Mouse (Mus musculus) embryonic facial prominence, embryonic 11.5 days (tissue): ENCODE data around the gene Clec2g. TPM values are rescaled to one million over a fixed set of nuclear protein-coding genes. Genes with fewer than 3 reads are reported as not detected.
"Not testable (repeated sequence)": the region's sequence is repeated elsewhere in the genome, so short reads cannot be mapped to it uniquely, and the experiment has no call there.

ENCODE experiments used
- ATAC-seq: fragments of 200-750 bp; cut with Nextera tagmentation; replicated peaks from 2 replicates; pipeline ENCODE4 v1.8.0; 2017; ENCODE audit warnings: low read depth; ENCODE audit not compliant: insufficient number of reproducible peaks, low FRiP score, low TSS enrichment
- DNase-seq: peaks from one replicate; pipeline ENCODE4 v3.0.0-alpha.2; 2015; ENCODE audit warnings: low spot score
- H3K27ac ChIP-seq: fragments of 300-500 bp; sonication (generic); replicated peaks from 2 replicates; pipeline ENCODE4 v1.5.1; 2014; ENCODE audit warnings: mild to moderate bottlenecking, low read depth, low read length, control low read depth
- H3K27me3 ChIP-seq: fragments of 300-500 bp; sonication (generic); 2 replicates; pipeline ENCODE4 v1.6.1; 2014; ENCODE audit warnings: mild to moderate bottlenecking, low read length, moderate library complexity, mixed read lengths; ENCODE audit not compliant: control insufficient read depth, insufficient read depth
- H3K36me3 ChIP-seq: fragments of 300-500 bp; sonication (generic); replicated peaks from 2 replicates; pipeline ENCODE4 v1.6.1; 2014; ENCODE audit warnings: low read depth, mild to moderate bottlenecking, low read length, moderate library complexity, mixed read lengths; ENCODE audit not compliant: control insufficient read depth, insufficient read depth
- H3K4me1 ChIP-seq: fragments of 300-500 bp; sonication (generic); 2 replicates; pipeline ENCODE4 v1.6.1; 2014; ENCODE audit warnings: low read length, mixed read lengths; ENCODE audit not compliant: control insufficient read depth, insufficient read depth
- H3K4me2 ChIP-seq: fragments of 300-500 bp; sonication (generic); 2 replicates; pipeline ENCODE4 v1.6.1; 2014; ENCODE audit warnings: low read depth, mild to moderate bottlenecking, control low read depth, low read length, moderate library complexity
- H3K4me3 ChIP-seq: fragments of 300-500 bp; sonication (generic); 2 replicates; pipeline ENCODE4 v1.5.1; 2014; ENCODE audit warnings: low read depth, low read length, control low read depth
- H3K9ac ChIP-seq: fragments of 300-500 bp; sonication (generic); replicated peaks from 2 replicates; pipeline ENCODE4 v1.6.1; 2014; ENCODE audit warnings: mild to moderate bottlenecking, control low read depth, low read length
- H3K9me3 ChIP-seq: fragments of 300-500 bp; sonication (generic); replicated peaks from 2 replicates; pipeline ENCODE4 v1.6.1; 2016; ENCODE audit warnings: mild to moderate bottlenecking, low read length, inconsistent platforms, mixed read lengths; ENCODE audit not compliant: control insufficient read depth
- WGBS: fragments of 180-500 bp; shearing (Covaris S2); extraction: QIAGEN DNeasy Blood & Tissue Kit; methylation state at CpG from one replicate; pipeline ENCODE4 v1.1.7; 2014; 5-methylcytosine and 5-hydroxymethylcytosine counted together
- polyA plus RNA-seq: library from polyadenylated mRNA; unstranded; fragments of >200 nt; fragmentation: Nextera tagmentation; extraction: Ambion mirVana; gene quantifications from 2 replicates; pipeline ENCODE4 v1.2.1, GENCODE M21; 2014

The Clec2g gene
- polyA plus RNA-seq, result not detected in 2 replicates

DNA sequence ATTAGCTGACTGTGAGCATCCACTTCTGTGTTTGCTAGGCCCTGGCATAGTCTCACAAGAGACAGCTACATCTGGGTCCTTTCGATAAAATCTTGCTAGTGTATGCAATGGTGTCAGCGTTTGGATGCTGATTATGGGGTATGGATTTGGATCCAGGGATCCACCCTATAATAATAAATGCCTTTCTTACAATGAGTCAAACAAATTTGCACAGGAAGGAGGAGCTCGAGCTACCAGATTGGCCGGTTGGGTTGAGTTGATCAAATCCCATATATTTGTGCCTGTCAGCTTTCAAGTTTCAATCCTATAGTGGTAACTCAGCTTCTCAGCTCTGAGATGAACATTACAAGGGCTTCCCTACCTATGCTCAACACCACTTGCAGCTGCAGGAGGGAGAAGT is at the start of gene Clec2g:
Gene Clec2g, plus strand, starts transcription at position 301 of the 400 bp plus-strand sequence.
- not testable (repeated sequence) for H3K27ac ChIP-seq, H3K27me3 ChIP-seq, DNase-seq, H3K9ac ChIP-seq, H3K4me3 ChIP-seq, H3K4me2 ChIP-seq, H3K9me3 ChIP-seq, ATAC-seq, H3K4me1 ChIP-seq, H3K36me3 ChIP-seq
- 89% methylated on average over 4 of the region's 4 CpGs for WGBS

DNA sequence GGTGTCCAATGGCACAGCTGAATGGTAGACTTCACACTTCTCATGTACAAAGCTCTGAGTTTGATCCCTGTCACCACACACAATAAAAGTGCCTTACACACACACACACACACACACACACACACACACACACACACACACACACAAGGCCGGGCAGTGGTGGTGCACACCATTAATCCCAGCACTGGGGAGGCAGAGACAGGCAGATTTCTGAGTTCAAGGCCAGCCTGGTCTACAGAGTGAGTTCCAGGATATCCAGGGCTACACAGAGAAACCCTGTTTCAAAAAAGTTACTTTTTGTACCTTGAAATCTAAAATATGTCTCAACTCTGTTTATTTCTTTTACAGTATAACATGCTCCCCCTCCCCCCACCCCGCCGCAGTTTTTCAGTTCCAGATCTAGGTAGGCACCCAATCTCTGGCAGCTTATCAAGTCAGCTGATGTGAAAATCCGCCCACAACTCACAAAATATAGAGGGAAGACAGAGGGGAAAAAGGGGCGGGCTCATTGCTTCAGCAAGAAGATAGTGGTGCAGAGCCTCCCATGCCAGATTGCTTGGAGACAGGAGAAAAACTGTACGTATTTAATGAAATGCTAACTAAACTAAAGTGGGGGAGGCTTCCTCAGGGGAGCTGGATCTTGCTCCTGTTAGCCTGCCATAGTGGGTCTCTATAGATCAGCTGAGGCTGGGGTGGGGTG is 46.9 kb upstream of the Clec2g start, which contains the start of gene Clec2i:
Gene Clec2i, plus strand, starts transcription at position 498 of the 700 bp plus-strand sequence.
- not testable (repeated sequence) for H3K4me3 ChIP-seq, ATAC-seq, H3K36me3 ChIP-seq, H3K4me1 ChIP-seq, H3K9me3 ChIP-seq, DNase-seq, H3K27me3 ChIP-seq, H3K9ac ChIP-seq, H3K4me2 ChIP-seq, H3K27ac ChIP-seq
- WGBS, result 92% methylated on average over 6 of the region's 6 CpGs

DNA sequence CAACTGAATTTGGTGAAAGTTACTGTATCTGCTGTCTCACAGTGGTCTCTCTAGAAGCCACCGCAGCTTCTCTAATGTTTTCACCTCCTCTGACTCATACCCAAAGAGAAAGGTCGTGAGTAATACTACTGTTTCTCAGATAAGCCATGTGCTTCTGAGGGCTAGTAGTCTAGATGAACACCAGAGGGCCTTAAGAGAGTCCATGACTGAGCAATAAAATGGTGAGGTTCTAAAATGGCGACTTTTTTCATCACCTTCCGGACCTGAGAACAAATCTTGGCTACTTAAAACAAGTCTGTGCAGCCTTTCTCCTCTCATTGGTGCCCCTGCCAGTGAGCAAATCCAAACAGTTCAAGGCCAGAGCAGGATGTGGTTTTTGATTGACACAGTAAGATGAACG is 45.3 kb upstream of the Clec2g start:
- WGBS, result 81% methylated on average over 5 of the region's 5 CpGs
- DNase-seq (no peak), ATAC-seq (no peak)
- H3K27ac ChIP-seq, result no peak overlapping the region
- H3K27me3 ChIP-seq, result no peaks in the 10 kb centered on the region
- no peak overlapping the region for H3K9ac ChIP-seq
- H3K4me3 ChIP-seq, result no peak overlapping the region
- H3K9me3 ChIP-seq, result no peaks in the 10 kb centered on the region
- H3K4me1 ChIP-seq, result no peaks in the 10 kb centered on the region
- no peaks in the 10 kb centered on the region for H3K36me3 ChIP-seq
- no peak overlapping the region for H3K4me2 ChIP-seq

DNA sequence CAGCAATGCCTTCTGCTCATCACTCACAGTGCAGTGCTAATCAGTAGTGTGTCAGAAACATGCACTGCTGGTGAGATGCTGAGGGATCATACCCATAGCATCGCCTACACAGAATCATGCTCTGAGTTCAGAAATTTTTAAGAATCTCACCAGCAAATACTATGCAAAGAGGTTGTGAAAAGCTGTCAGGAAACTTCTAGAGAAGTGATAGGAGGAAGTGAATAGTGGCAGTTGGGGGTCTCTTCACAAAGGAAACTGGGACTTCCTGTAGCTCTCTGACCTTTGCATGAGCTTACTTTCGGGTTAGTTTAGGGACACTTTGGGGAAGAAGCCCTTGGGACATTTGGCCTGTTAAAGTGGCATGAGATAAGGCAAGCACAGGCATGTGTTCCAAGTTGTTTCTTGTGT is 43.2 kb upstream of the Clec2g start, which contains the start of gene BC035044:
Gene BC035044, minus strand, starts transcription at position 179 of the 408 bp plus-strand sequence.
- DNase-seq (no peak), ATAC-seq (no peak)
- no peak within 1 kb of the TSS for H3K4me2 ChIP-seq
- WGBS, result 63% methylated on average over 2 of the region's 2 CpGs
- no peak within 1 kb of the TSS for H3K9ac ChIP-seq
- H3K4me1 ChIP-seq, result no peaks in the 10 kb centered on the region
- no peak within 1 kb of the TSS for H3K27ac ChIP-seq
- H3K4me3 ChIP-seq, result no peak within 1 kb of the TSS
- H3K27me3 ChIP-seq, result no peaks in the 10 kb centered on the region
- no peaks in the 10 kb centered on the region for H3K36me3 ChIP-seq
- no peaks in the 10 kb centered on the region for H3K9me3 ChIP-seq

DNA sequence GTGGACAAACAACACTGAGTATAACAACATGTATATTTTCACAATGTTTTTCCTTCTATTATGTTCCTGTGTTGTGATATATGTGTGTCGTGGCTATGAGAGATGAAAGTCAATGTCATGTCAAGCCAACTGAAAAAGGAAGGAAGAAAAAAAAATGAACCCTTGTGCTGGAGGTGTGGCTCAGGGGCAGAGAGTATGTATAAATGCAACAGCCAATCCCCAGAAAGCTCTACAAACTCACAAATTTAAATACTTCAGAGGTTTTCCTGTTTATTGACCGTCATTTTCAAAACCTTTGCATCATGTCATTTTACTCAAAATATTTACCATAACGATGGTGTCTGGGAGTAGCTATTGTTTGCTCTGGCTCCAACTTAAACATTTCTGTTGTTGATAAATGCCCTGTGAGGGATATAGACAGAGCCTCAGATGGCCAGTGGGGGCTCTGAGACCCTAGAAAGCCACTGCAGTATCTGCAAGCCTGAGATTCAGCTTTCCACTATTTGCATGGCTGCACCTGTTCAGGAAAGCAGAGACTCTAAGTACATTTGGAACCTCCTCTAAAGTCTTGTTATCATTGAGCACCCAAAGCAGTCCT is 38.7 kb upstream of the Clec2g start:
- Histone ChIP-seq H3K4me2 (no peak overlapping the region), H3K36me3 (no peaks in the 10 kb centered on the region), H3K27ac (no peak overlapping the region), H3K4me3 (no peak overlapping the region), H3K9ac (no peak overlapping the region), H3K9me3 (no peaks in the 10 kb centered on the region), H3K27me3 (no peaks in the 10 kb centered on the region), H3K4me1 (no peaks in the 10 kb centered on the region)
- 93% methylated on average over 3 of the region's 3 CpGs for WGBS
- DNase-seq (no peak), ATAC-seq (no peak)

DNA sequence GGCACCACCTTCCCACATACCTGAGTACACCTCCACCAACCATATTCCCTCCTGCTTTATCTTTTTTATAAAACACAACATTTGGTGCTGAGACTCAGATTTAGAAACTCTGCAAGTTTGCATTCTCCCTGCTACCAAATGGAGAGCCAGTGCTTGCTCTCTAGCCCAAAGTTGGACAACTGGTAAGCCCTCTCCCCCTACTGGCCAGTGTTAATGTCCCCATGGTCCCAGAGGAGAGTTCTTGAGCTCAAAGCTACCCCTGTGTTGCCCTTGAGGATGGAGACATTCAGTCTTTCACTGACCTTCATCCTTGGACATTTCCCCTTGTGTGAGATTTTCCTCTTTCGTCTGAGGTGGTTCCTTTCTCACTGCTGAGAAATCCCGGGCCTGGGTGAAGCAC is 34.1 kb upstream of the Clec2g start:
- no peaks in the 10 kb centered on the region for H3K27me3 ChIP-seq
- WGBS, result 84% methylated on average over 2 of the region's 2 CpGs

DNA sequence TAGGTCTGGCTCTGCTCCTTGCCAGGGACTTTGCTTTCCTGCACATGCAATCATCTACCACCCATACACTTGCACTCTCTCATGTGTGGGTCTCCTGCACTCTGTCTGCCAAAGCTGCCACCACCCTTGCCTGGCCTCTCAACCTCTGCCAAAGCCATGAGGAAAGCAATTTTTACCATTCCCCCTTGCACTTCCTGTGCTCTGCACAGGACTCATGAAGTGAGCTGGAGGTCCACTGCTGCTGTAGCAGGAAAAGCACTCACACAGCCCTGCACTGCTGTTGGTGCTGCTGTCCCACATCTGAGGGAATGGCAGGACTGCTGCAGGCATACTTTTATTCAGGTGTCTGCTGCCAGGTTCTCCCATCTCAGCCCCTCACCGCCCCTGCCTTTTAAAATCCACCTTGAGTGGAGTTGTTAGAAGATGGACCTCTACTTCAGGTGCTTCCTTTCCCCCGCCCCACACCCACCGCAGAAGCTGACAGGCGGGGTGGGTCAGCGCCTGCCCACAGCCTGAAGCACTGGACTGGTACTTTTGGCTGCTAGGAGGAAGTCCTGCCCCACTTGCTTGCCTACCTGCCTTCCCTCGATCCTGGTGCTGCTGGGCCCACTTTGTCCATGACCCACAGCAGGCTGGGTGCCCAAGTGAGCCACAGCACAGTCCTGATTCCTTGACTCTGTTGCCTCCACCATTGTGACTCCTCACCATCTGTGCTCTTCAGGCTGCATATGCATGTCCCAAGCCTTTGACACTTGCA is 33.2 kb upstream of the Clec2g start:
- H3K4me3 ChIP-seq, ATAC-seq, H3K9me3 ChIP-seq, DNase-seq, H3K27me3 ChIP-seq, H3K27ac ChIP-seq, H3K36me3 ChIP-seq, H3K4me2 ChIP-seq, H3K4me1 ChIP-seq, H3K9ac ChIP-seq: not testable (repeated sequence)
- 95% methylated on average over 6 of the region's 6 CpGs for WGBS

More for the DNA sequence above, 34.1 kb upstream of the Clec2g start:
- Histone ChIP-seq H3K4me2 (no peak overlapping the region), H3K36me3 (no peaks in the 10 kb centered on the region), H3K27ac (no peak overlapping the region), H3K9ac (no peak overlapping the region), H3K4me1 (no peaks in the 10 kb centered on the region), H3K9me3 (no peaks in the 10 kb centered on the region), H3K4me3 (no peak overlapping the region)
- ATAC-seq (no peak), DNase-seq (no peak)
